Mouse (Mus musculus): Measurements from ENCODE around the gene Slc35a1. TPM values are rescaled to one million over a fixed set of nuclear protein-coding genes. Genes with fewer than 3 reads are reported as not detected.

Slc35a1 gene
- total RNA-seq, 2 experiments from 2014 or later: 16.7 to 19.4 TPM

DNA sequence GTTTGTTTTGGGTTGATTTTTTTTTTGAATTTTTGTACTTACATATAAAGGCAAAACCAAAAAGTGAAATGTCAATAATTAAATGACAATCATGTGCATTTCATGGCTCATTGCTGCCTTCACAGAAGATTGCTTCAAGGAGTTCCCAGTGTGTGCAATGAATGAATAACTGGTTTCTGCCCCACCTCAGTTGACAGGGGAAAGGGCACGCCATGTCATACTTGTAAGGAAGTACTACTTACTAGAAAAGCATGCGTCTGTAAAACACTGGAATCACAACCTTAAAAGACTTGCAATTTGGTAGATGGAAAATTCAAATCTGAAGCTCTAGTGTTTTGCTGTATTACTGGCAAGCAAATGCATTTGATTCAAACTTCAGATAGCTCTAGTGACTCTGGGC is 28.2 kb downstream of the Slc35a1 start:
- no peak for DNase-seq (ENCODE audit: low spot score in 2 of 2)

DNA sequence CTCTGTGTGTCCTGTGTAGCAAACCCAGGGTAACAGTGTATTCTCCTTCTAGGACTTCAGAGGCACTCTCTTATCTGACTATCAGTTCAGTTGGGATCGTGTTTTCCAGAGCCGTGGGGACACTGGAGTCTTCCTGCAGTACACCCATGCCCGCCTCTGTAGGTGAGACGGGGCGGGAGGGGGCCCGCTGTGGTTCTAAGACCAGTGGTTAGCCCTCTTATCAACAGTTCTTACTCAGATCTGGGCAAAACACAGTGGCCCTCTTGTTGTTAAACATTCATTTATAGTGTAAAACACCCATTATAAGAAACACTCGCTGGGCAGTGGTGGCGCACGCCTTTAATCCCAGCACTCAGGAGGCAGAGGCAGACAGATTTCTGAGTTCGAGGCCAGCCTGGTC is 31.1 kb downstream of the Slc35a1 start:
- no peak for DNase-seq (ENCODE audit: low spot score in 2 of 2)

DNA sequence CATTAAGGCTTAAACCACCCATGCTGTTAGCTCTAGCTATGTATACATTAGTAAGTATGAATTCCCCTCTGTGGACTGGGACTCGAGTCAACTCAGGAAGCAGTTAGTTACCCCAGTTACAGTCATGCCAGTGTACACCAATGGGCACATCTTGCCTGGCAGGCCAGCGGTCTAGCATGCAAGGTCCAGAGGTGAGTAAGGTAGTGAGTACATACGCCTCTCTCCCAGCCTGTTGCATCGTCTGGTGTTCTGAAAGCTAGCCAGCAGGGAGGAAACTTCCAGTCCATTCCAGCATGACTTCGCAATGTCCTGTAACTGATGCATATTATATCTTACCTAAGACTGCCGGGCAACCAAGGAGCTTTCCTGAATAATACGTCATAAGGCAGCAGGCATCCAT is 34.1 kb downstream of the Slc35a1 start:
- no peak for DNase-seq (ENCODE audit: low spot score in 2 of 2)

DNA sequence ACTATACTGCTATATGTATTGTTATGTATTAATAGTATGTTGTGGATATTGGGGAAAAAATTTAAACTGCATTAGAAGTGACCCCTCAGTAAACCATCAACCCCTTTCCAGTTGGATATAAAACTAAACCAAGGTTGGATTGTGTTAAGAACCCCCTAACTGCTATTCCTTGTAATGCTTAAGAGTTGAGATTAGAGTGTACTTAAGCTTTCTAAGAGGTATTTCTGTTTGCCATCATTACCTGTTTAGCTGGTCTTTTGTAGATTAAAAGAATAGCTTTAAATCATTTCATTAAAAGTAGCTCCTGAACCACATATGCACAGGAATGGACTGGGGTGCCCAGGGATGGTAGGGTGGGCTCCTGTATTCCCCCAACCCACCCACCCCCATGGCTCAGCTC is 42.5 kb downstream of the Slc35a1 start:
- no peak for DNase-seq (ENCODE audit: low spot score in 2 of 2)

DNA sequence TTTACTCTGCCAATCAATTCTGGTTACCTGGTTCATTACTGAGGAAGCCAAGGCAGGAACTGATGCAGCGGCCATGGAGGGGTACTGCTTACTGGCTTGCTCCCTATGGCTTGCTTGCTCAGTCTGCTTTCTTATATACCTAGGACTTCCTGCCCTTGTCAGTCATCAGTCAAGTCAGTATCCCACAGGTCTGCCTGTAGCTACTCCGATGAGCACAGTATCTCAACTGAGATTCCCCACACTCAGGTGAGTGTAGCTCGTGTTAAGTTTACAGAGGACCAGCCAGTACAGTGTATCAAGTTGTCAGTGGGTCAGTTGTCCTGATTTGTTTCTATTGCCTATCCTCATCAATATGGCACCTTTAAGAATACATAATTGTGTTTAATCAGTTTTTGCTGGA is 46.5 kb downstream of the Slc35a1 start:
- no peak for DNase-seq (ENCODE audit: low spot score in 2 of 2)

DNA sequence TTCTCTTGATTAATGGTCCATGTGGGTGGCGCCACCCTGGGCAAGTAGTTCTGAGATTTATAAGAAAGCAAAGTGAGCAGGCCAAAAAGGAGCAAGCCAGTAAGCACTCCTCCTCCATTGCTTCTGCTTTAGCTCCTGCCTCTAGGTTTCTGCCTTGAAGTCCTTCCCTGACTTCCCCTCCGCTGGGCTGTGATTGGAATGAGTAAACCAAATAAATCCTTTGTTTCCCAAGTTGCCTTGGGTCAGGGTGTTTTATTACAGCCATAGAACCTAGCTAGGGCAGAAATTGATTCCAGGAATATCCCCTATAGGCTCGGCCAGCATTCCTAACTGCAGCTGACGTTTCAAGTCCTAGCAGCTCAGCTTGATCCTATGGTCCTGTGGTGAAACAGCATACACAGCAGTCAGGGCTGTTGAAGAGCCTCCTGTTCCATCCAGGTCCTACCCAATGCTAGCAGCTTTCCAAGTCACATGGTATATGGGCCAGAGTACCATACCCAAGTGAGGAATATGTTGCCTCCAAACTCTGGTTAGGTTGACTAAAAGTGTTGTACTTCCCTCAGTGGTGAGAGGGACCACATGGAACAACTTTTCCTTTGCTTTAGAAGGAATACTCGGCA is 47.4 kb downstream of the Slc35a1 start:
- DNase-seq (ENCODE audit: low spot score in 2 of 2): no peak

DNA sequence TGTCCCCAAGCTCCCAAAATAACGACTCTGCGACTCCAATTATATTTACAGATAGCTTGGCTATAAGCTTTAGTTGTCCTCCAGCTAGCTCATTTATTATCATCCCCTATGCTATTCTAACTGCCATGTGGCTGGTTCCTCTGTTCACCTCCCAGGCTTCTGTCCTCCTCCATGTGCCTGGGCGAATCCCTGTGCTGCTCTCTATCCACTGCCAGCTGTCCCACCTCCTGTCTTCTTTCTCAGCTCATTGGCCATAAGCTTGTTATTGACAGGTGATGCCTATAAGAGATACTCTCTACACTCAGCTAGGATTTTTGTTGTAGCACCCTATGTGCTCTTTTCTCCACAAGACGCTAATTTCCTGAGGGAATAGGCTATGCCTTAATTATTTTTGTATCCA is 49.4 kb downstream of the Slc35a1 start:
- DNase-seq (ENCODE audit: low spot score in 2 of 2): no peak

DNA sequence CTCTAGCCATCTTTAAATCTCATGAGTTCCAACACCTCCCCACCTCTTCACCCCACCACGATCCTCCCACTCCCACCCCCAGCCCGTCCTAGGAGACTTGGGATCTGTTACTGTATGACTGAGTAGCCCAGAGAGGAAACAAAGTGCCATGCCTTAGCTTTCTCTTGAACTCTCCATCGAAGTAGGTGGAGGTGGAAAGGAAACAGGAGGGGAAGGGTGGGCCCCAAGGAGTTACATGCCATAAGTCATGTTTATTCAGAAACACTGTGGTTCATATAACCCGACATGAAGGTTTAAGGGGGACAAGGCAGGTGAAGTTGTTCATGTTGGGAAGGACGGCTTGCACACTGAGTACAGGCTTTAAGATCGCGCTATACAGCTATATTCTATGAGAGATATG is 49.9 kb downstream of the Slc35a1 start:
- DNase-seq (ENCODE audit: low spot score in 2 of 2): no peak

DNA sequence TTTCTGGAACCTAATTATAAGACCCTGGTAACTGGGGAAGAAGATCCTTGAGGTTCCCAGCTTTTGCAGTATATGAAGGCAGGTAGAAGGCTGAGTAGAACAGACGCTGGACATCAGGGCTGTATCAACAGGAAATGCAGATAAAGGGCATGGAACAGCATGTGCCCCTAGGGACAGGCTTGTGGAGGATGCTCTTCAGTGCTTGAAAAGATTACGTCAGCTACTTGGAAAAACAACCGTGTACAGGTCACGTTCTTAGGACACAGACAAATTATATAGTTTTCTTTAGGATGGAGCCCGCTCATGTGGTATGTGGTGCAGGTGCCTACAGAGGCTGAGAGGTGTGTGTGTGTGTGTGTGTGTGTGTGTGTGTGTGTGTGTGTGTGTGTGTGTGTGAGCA is 51.2 kb downstream of the Slc35a1 start:
- no peak for DNase-seq (ENCODE audit: low spot score in 2 of 2)

DNA sequence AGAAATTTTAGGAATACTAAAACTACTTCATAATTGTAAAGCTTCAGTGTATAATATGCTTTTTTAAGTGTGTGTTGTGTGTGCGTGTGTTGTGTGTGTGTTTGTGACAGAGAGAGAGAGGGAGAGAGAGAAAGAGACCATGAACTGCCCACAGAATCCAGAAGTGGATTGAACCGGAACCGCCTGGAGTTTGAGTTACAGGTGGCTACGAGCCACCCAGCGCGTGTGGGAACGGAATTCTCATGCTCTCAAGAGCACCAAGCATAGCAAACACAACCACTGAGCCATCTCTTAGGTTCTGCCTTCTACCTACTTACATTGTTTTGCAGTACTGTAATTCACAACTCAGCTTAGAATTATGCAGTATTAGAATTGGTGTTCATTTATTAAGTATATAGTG is 53.1 kb downstream of the Slc35a1 start:
- no peak for DNase-seq (ENCODE audit: low spot score in 2 of 2)

DNA sequence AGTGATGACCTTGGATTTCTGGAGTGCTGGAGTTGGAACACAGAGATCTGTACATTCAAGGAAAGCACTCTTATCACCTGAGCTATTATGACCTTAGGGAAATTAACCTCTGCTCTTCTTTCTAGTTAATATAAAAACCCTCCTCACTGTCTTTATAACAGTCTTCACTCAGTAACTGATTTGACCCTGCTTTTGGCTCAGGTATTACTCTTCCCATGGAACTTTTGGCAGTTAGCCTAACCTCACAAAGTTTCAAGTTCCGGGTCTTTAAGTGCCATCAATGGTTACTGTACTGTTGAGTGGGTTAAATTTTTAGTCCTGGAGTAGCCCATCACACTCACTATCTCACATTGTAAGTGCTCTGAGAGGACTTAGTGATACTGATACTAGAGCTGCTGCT is 57.3 kb downstream of the Slc35a1 start:
- DNase-seq (ENCODE audit: low spot score in 2 of 2): no peak

DNA sequence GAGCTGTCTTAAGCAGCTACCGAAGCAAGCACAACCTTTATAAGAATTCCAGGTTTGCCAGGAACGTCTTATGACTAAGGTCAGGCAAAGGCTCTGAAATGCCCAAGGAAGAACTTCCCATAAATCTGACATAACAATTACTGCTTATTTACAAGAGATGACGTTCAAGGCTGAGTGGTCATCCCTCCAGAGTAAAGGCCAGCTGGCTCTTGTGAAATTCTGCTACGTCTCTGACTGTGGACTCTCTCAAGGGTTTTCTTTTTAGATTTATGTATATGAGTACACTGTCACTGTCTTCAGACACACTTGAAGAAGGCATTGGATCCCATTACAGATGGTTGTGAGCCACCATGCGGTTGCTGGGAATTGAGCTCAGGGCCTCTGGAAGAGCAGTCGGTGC is 60.8 kb downstream of the Slc35a1 start:
- DNase-seq (ENCODE audit: low spot score in 2 of 2): no peak

DNA sequence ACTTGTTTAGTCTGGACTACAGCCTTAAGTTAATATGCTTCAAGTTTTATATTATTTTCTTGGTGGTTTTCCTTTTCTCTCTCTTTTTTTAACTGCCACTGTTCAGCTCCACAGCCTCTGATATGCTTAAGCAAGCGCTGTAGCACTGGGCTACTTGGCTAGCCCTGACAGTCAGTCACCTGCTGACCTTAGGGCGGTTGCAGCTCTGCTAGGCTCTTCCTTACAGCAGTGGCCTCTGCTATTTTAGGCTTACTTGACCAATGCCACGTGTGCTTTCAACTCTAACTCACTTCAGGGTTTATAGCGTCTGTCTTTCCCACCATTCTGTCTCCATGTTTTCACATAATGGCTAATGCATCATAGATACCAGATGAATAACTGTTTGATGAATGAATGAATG is 61.7 kb downstream of the Slc35a1 start:
- DNase-seq (ENCODE audit: low spot score in 2 of 2): no peak

DNA sequence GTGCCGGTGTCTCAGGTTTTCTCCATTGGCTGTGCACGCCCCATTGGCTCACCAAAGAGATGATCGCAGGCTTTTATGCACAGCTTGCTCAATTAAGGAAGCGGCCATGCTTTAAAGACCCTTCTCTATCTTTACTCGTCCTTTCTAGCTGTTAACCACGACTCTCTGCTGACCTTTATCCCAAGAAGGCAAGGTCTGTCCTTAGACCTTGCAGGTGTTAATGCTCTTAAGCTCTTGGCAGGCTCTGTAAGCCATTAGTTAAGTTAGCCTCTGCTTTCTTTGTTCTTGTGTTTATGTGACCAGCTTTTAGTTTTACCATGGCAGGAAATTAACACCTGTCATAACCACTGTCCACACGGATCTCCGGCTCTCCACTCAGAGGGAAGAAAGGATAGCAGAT is 71.1 kb downstream of the Slc35a1 start:
- DNase-seq (ENCODE audit: low spot score in 2 of 2): no peak

DNA sequence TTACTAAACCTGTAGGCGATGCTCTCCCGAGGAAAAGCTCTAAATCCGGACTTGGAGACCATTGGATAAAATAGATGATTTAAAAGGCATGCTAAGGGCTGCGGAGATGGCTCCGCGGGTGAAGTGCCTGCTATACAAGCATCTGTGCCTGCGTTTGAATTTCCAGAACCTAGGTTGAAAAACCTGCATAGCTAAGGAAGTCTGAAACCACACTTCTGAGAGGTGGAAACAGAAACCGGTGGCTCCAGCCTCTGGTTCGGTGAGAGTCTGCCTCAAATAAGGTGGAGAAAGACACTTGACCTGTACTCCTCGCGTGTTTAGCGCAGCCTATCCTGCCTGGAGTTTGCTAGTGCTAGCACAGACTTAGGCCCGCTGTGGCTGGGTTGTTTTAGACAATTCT is 71.9 kb downstream of the Slc35a1 start:
- peak in 1 of 2 experiments; percentile 14 for DNase-seq (ENCODE audit: low spot score in 2 of 2)

DNA sequence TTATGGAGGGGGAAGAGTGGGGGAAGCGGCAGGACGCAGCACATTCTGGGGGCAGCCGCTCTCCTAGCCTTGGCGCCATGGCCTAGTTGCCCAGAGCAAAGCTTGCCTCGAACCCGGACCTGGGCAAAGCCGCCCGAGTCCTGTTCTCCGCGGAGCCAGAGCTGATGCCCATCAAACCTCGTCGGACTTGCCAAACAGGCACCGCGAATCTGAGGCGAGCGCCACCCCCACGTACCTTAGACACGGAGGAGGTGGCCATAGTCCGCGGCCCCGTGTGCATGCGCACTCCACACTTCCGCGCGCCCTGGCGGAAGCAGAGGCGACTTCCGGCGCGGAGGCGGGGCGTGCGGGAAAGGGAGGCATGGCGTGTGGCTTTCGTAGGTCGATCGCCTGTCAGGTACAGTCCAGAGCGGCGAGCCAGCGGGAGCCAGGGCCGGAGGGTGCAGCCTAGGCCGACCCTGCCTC is 72.6 kb downstream of the Slc35a1 start, which contains the start of the genes Orc3 and Rars2:
Gene Orc3 (minus strand): TSS at position 315 of the 465 bp plus-strand sequence.
Gene Rars2 (plus strand): TSS at position 328 of the 465 bp plus-strand sequence.
- DNase-seq (ENCODE audit: low spot score in 2 of 2): peak; percentile 92 to 96

DNA sequence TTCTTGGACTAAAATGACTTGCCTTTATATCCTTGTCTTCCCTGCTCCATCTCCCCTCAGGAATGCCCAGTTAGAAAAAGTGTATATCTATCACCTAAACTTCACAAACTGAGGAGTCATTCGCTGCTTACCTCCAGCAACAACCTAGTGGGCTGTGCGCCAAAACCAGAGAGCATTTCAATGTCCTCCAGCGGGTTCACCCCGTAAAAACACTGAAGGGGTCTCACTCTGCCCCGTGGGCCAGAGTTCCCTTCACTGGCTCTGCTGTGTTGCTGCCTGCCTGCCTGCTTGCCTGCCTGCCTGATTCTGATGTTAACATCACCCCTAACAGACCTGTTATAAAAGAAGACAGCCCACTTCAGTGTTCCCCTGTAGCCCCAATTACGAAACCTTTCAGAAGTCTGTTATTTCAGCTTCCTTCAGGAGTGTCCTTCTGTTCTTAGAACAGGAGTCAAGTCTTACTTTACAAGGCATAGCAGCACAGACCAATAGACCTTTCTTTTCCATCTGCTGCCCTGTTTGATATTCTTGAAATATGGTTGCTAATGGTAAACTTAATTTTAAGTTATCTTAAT is 73.6 kb downstream of the Slc35a1 start:
- DNase-seq (ENCODE audit: low spot score in 2 of 2): peak in 1 of 2 experiments; percentile 6

Other genes with a start within 250 kb of the Slc35a1 start
- gene Akirin2, start 136.5 kb downstream of the Slc35a1 start, total RNA-seq (2021): 100 to 1,000 TPM; 111 to 112 TPM
- 10 to 100 TPM; 37.0 to 42.5 TPM for gene Orc3, start 72.5 kb downstream of the Slc35a1 start, total RNA-seq (2021)
- gene Rars2, start 72.5 kb downstream of the Slc35a1 start, total RNA-seq (2021): 10 to 100 TPM; 21.4 to 23.5 TPM
- 1 to 10 TPM; 1.5 to 2.0 TPM for gene Cfap206, start 42.8 kb upstream of the Slc35a1 start, total RNA-seq (2021)
- gene Gm136, start 68.8 kb upstream of the Slc35a1 start, total RNA-seq (2021): not detected
- gene Smim8, start 91.0 kb upstream of the Slc35a1 start, total RNA-seq (2021): 10 to 100 TPM; 21.3 to 22.1 TPM
- 10 to 100 TPM; 26.5 to 27.5 TPM for gene Zfp292, start 195.5 kb upstream of the Slc35a1 start, total RNA-seq (2021)
- gene Cga, start 206.3 kb upstream of the Slc35a1 start, total RNA-seq (2021): not detected